Mouse (Mus musculus) lung, embryonic 16.5 days (tissue): ENCODE measurements around the gene Scmh1. TPM values are rescaled to one million over a fixed set of nuclear protein-coding genes. Genes with fewer than 3 reads are reported as not detected.

Source experiments
- ATAC-seq: fragments of 200-750 bp; cut with Nextera tagmentation; 2 replicates; pipeline ENCODE4 v1.8.0; 2017; ENCODE audit warnings: low read depth, mild to moderate bottlenecking, moderate library complexity
- H3K27ac ChIP-seq: fragments of 300-500 bp; sonication (generic); 2 replicates; pipeline ENCODE4 v1.5.1; 2014; ENCODE audit warnings: mild to moderate bottlenecking, control low read depth, low read length
- H3K27me3 ChIP-seq: fragments of 300-500 bp; sonication (generic); 2 replicates; pipeline ENCODE4 v1.6.1; 2014; ENCODE audit warnings: low read depth, low read length, mixed read lengths; ENCODE audit not compliant: control insufficient read depth, insufficient read depth
- H3K36me3 ChIP-seq: fragments of 300-500 bp; sonication (generic); 2 replicates; pipeline ENCODE4 v1.6.1; 2014; ENCODE audit warnings: low read length; ENCODE audit not compliant: control insufficient read depth, insufficient read depth
- H3K4me1 ChIP-seq: fragments of 300-500 bp; sonication (generic); replicated peaks from 2 replicates; pipeline ENCODE4 v1.6.1; 2014; ENCODE audit warnings: low read length, mixed read lengths; ENCODE audit not compliant: control insufficient read depth, insufficient read depth
- H3K4me2 ChIP-seq: fragments of 300-500 bp; sonication (generic); 2 replicates; pipeline ENCODE4 v1.6.1; 2014; ENCODE audit warnings: low read depth, low read length, control low read depth
- H3K4me3 ChIP-seq: fragments of 300-500 bp; sonication (generic); 2 replicates; pipeline ENCODE4 v1.5.1; 2014; ENCODE audit warnings: mild to moderate bottlenecking, low read length, control low read depth
- H3K9ac ChIP-seq: fragments of 300-500 bp; sonication (generic); 2 replicates; pipeline ENCODE4 v1.6.1; 2014; ENCODE audit warnings: low read length, control low read depth
- H3K9me3 ChIP-seq: fragments of 300-500 bp; sonication (generic); 2 replicates; pipeline ENCODE4 v1.6.1; 2016; ENCODE audit warnings: low read length; ENCODE audit not compliant: control insufficient read depth
- WGBS: fragments of 180-500 bp; shearing (Covaris S2); extraction: QIAGEN DNeasy Blood & Tissue Kit; methylation state at CpG from one replicate; pipeline ENCODE4 v1.1.7; 2014; 5-methylcytosine and 5-hydroxymethylcytosine counted together
- polyA plus RNA-seq: library from polyadenylated mRNA; unstranded; fragments of >200 nt; fragmentation: Nextera tagmentation; extraction: Ambion mirVana; gene quantifications from 2 replicates; pipeline ENCODE4 v1.2.1, GENCODE M21; 2015

Scmh1 gene
- polyA plus RNA-seq, 1 experiment from 2014 or later = 43.2 TPM

GRCm38 (mm10) chr4:120420685-120421084 lies 15.6 kb downstream of the Scmh1 start:
- no peaks in the 10 kb centered on the region for H3K27me3 ChIP-seq
- ATAC-seq = peak; percentile 38; the same call in 1 of the 2 replicates
- no peaks in the 10 kb centered on the region for H3K9me3 ChIP-seq
- H3K4me3 ChIP-seq = no peak overlapping the region
- no peak overlapping the region for H3K9ac ChIP-seq
- H3K36me3 ChIP-seq = no peaks in the 10 kb centered on the region
- H3K4me2 ChIP-seq = no peak overlapping the region
- no peak overlapping the region for H3K27ac ChIP-seq
- H3K4me1 ChIP-seq = no peaks in the 10 kb centered on the region

GRCm38 (mm10) chr4:120430601-120431000 lies 25.5 kb downstream of the Scmh1 start:
- no peaks in the 10 kb centered on the region for H3K27me3 ChIP-seq
- H3K27ac ChIP-seq = no peak overlapping the region
- no peak overlapping the region for H3K9ac ChIP-seq
- ATAC-seq = no peak
- no peaks in the 10 kb centered on the region for H3K9me3 ChIP-seq
- no peaks in the 10 kb centered on the region for H3K36me3 ChIP-seq
- no peak overlapping the region for H3K4me2 ChIP-seq
- H3K4me1 ChIP-seq = 0 out of 2 replicates have a peak, but pooled peaks cover 3% of the 10 kb centered on the region
- no peak overlapping the region for H3K4me3 ChIP-seq

GRCm38 (mm10) chr4:120432599-120433373 lies 27.7 kb downstream of the Scmh1 start:
- Histone ChIP-seq H3K36me3 (no peaks in the 10 kb centered on the region), H3K9ac (no peak overlapping the region), H3K4me2 (no peak overlapping the region), H3K27ac (no peak overlapping the region), H3K9me3 (no peaks in the 10 kb centered on the region), H3K4me3 (no peak overlapping the region), H3K27me3 (no peaks in the 10 kb centered on the region), H3K4me1 (no peaks in the 10 kb centered on the region)
- 72% methylated on average over 11 of the region's 11 CpGs for WGBS
- no peak for ATAC-seq

GRCm38 (mm10) chr4:120461741-120462140 lies 56.7 kb downstream of the Scmh1 start:
- H3K36me3 ChIP-seq = no peaks in the 10 kb centered on the region
- H3K9me3 ChIP-seq = no peaks in the 10 kb centered on the region
- H3K9ac ChIP-seq = no peak overlapping the region
- no peak for ATAC-seq
- H3K27ac ChIP-seq = no peak overlapping the region
- WGBS = 79% methylated on average over 4 of the region's 4 CpGs
- H3K4me1 ChIP-seq = no peaks in the 10 kb centered on the region
- no peak overlapping the region for H3K4me2 ChIP-seq
- no peaks in the 10 kb centered on the region for H3K27me3 ChIP-seq
- no peak overlapping the region for H3K4me3 ChIP-seq

- Histone ChIP-seq H3K4me1 (no peaks in the 10 kb centered on the region), H3K27ac (no peak overlapping the region), H3K4me2 (no peak overlapping the region), H3K36me3 (peaks cover 13% of the 10 kb centered on the region), H3K4me3 (no peak overlapping the region), H3K27me3 (no peaks in the 10 kb centered on the region), H3K9me3 (no peaks in the 10 kb centered on the region), H3K9ac (no peak overlapping the region)
- WGBS = 91% methylated on average over 2 of the region's 2 CpGs
- ATAC-seq = no peak
These were observed 67.9 kb downstream of the Scmh1 start for GRCm38 (mm10) chr4:120472946-120473345.

GRCm38 (mm10) chr4:120487707-120488106 lies 82.6 kb downstream of the Scmh1 start:
- no peak for ATAC-seq
- H3K4me2 ChIP-seq = no peak overlapping the region
- H3K9ac ChIP-seq = no peak overlapping the region
- no peak overlapping the region for H3K4me3 ChIP-seq
- no peaks in the 10 kb centered on the region for H3K27me3 ChIP-seq
- H3K27ac ChIP-seq = no peak overlapping the region
- H3K9me3 ChIP-seq = no peaks in the 10 kb centered on the region
- H3K4me1 ChIP-seq = peaks cover 4% of the 10 kb centered on the region; the same call in 1 of the 2 replicates
- WGBS = 20% methylated on average over 1 of the region's 1 CpGs
- H3K36me3 ChIP-seq = peaks cover 2% of the 10 kb centered on the region; the same call in 1 of the 2 replicates

- WGBS = 86% methylated on average over 1 of the region's 1 CpGs
- no peak overlapping the region for H3K4me2 ChIP-seq
- H3K27ac ChIP-seq = no peak overlapping the region
- H3K9ac ChIP-seq = no peak overlapping the region
- no peaks in the 10 kb centered on the region for H3K4me1 ChIP-seq
- peaks cover 20% of the 10 kb centered on the region for H3K36me3 ChIP-seq
- no peak overlapping the region for H3K4me3 ChIP-seq
- no peak for ATAC-seq
- H3K9me3 ChIP-seq = no peaks in the 10 kb centered on the region
- H3K27me3 ChIP-seq = no peaks in the 10 kb centered on the region
These were observed 101.9 kb downstream of the Scmh1 start for GRCm38 (mm10) chr4:120506955-120507354.

- no peak overlapping the region for H3K4me2 ChIP-seq
- no peak overlapping the region for H3K27ac ChIP-seq
- WGBS = 92% methylated on average over 4 of the region's 4 CpGs
- H3K9me3 ChIP-seq = no peaks in the 10 kb centered on the region
- H3K4me1 ChIP-seq = no peaks in the 10 kb centered on the region
- no peak overlapping the region for H3K4me3 ChIP-seq
- no peak overlapping the region for H3K9ac ChIP-seq
- peaks cover 20% of the 10 kb centered on the region for H3K36me3 ChIP-seq
- H3K27me3 ChIP-seq = no peaks in the 10 kb centered on the region
- ATAC-seq = no peak
These were observed 106.1 kb downstream of the Scmh1 start for GRCm38 (mm10) chr4:120511203-120511602.

- Histone ChIP-seq H3K9me3 (no peaks in the 10 kb centered on the region), H3K27ac (no peak overlapping the region), H3K4me3 (no peak overlapping the region), H3K27me3 (no peaks in the 10 kb centered on the region), H3K4me2 (no peak overlapping the region), H3K36me3 (peaks cover 16% of the 10 kb centered on the region), H3K9ac (no peak overlapping the region), H3K4me1 (0 out of 2 replicates have a peak, but pooled peaks cover 2% of the 10 kb centered on the region)
- no peak for ATAC-seq
- WGBS = 98% methylated on average over 2 of the region's 2 CpGs
These were observed 109.3 kb downstream of the Scmh1 start for GRCm38 (mm10) chr4:120514366-120514765.
